Mouse (Mus musculus) CH12.LX (cell line): ENCODE measurements at regions not wholly inside any gene's neighbourhood (a gene's known extent, or its start where the extent isn't known, plus 50 kb on each side); places are given as distances from the start of the nearest gene placed in this dataset.

ENCODE experiments used
- DNase-seq: peaks from one replicate; pipeline ENCODE4 v3.0.0-alpha.2; 2013; ENCODE audit errors: extremely low read depth
- H3K27ac ChIP-seq: 2 replicates; pipeline ENCODE4 v1.5.1; 2012; ENCODE audit warnings: low read depth, mild to moderate bottlenecking, control low read depth, moderate library complexity; ENCODE audit not compliant: insufficient read depth
- H3K27me3 ChIP-seq: replicated peaks from 2 replicates; pipeline ENCODE3; 2012; ENCODE audit warnings: inconsistent platforms
- H3K36me3 ChIP-seq, 2 experiments: replicated peaks in 1 of 2; 2 replicates each; pipeline versions ENCODE3 to v1.6.1; 2012; ENCODE audit warnings: inconsistent platforms in 1 of 2, low read length in 1 of 2, mild to moderate bottlenecking in 1 of 2, mixed read lengths in 1 of 2, moderate library complexity in 1 of 2; ENCODE audit not compliant: control insufficient read depth in 1 of 2, insufficient read depth in 1 of 2
- H3K4me1 ChIP-seq, 2 experiments: 2 replicates each; pipeline ENCODE4 v1.6.1; 2012; ENCODE audit warnings: inconsistent platforms in 1 of 2, moderate library complexity in 1 of 2; ENCODE audit not compliant: insufficient read depth in 2 of 2, control insufficient read depth in 1 of 2
- H3K4me2 ChIP-seq: 2 replicates; pipeline ENCODE4 v1.6.1; 2012; ENCODE audit warnings: low read depth, mild to moderate bottlenecking, control low read depth; ENCODE audit not compliant: poor library complexity, insufficient read depth, severe bottlenecking
- H3K4me3 ChIP-seq, 3 experiments: fragments of 150-350 bp in 1 of 3; sonication (generic) in 1 of 3; replicated peaks in 1 of 3; 2 replicates each; pipeline versions ENCODE3 to v1.5.1; 2011 to 2012; ENCODE audit warnings: low read depth in 2 of 3, low read length in 2 of 3, mild to moderate bottlenecking in 2 of 3, moderate library complexity in 2 of 3, control low read depth in 1 of 3, improper control_type of control experiment in 1 of 3, inconsistent platforms in 1 of 3, mixed read lengths in 1 of 3; ENCODE audit not compliant: poor library complexity in 1 of 3
- H3K79me2 ChIP-seq: replicated peaks from 2 replicates; pipeline ENCODE4 v1.6.1; 2012; ENCODE audit warnings: mild to moderate bottlenecking, moderate library complexity; ENCODE audit not compliant: control insufficient read depth, poor library complexity, insufficient read depth, severe bottlenecking; ENCODE audit errors: extremely low read depth
- H3K9ac ChIP-seq: 2 replicates; pipeline ENCODE4 v1.6.1; 2012; ENCODE audit warnings: low read depth, mild to moderate bottlenecking, control low read depth, moderate library complexity; ENCODE audit not compliant: insufficient read depth
- H3K9me3 ChIP-seq: replicated peaks from 2 replicates; pipeline ENCODE3; 2012; ENCODE audit warnings: low read length, inconsistent platforms, mixed read lengths
- BHLHE40 ChIP-seq: IDR thresholded peaks from 2 replicates; pipeline ENCODE4 v1.6.1; 2011; ENCODE audit warnings: mild to moderate bottlenecking, low read depth, low read length, improper control_type of control experiment
- CHD2 ChIP-seq: IDR thresholded peaks from 2 replicates; pipeline ENCODE4 v1.6.1; 2011; ENCODE audit warnings: low read length, improper control_type of control experiment
- CTCF ChIP-seq, 2 experiments: IDR thresholded peaks in 1 of 2; conservative IDR thresholded peaks in 1 of 2; 2 replicates each; pipeline ENCODE4 v1.5.1; 2011 to 2012; ENCODE audit warnings: low read depth in 2 of 2, low read length in 2 of 2, improper control_type of control experiment in 1 of 2, inconsistent platforms in 1 of 2, mild to moderate bottlenecking in 1 of 2, moderate library complexity in 1 of 2
- EP300 ChIP-seq: IDR thresholded peaks from 2 replicates; pipeline ENCODE4 v1.6.1; 2011; ENCODE audit warnings: low read length, improper control_type of control experiment
- GABPA ChIP-seq: IDR thresholded peaks from 2 replicates; pipeline ENCODE4 v1.6.1; 2012; ENCODE audit warnings: low read depth, low read length, improper control_type of control experiment, inconsistent platforms; ENCODE audit not compliant: insufficient replicate concordance
- HCFC1 ChIP-seq: IDR thresholded peaks from 2 replicates; pipeline ENCODE4 v1.6.1; 2012; ENCODE audit warnings: low read depth, mild to moderate bottlenecking, inconsistent platforms, low read length, improper control_type of control experiment
- IRF4 ChIP-seq: IDR thresholded peaks from 2 replicates; pipeline ENCODE4 v1.6.1; 2014; ENCODE audit warnings: low read depth, mild to moderate bottlenecking, inconsistent platforms, low read length, improper control_type of control experiment
- JUN ChIP-seq: IDR thresholded peaks from 2 replicates; pipeline ENCODE4 v1.6.1; 2011; ENCODE audit warnings: low read depth, mild to moderate bottlenecking, low read length, improper control_type of control experiment, moderate library complexity; ENCODE audit not compliant: insufficient read depth
- MAFK ChIP-seq: IDR thresholded peaks from 2 replicates; pipeline ENCODE4 v1.6.1; 2011; ENCODE audit warnings: low read length, improper control_type of control experiment; ENCODE audit not compliant: insufficient replicate concordance
- MAX ChIP-seq: IDR thresholded peaks from 2 replicates; pipeline ENCODE4 v1.6.1; 2011; ENCODE audit warnings: low read length, improper control_type of control experiment
- MEF2A ChIP-seq: IDR thresholded peaks from 2 replicates; pipeline ENCODE4 v1.6.1; 2014; ENCODE audit warnings: low read depth, mild to moderate bottlenecking, inconsistent platforms, low read length, improper control_type of control experiment, borderline replicate concordance
- MXI1 ChIP-seq: IDR thresholded peaks from 2 replicates; pipeline ENCODE4 v1.6.1; 2011; ENCODE audit warnings: mild to moderate bottlenecking, low read depth, low read length, improper control_type of control experiment
- MYC ChIP-seq: IDR thresholded peaks from 2 replicates; pipeline ENCODE4 v1.6.1; 2011; ENCODE audit warnings: low read depth, mild to moderate bottlenecking, improper control_type of control experiment, low read length
- NRF1 ChIP-seq: IDR thresholded peaks from 2 replicates; pipeline ENCODE4 v1.6.1; 2014; ENCODE audit warnings: low read depth, mild to moderate bottlenecking, inconsistent platforms, low read length, improper control_type of control experiment, moderate library complexity
- PAX5 ChIP-seq: IDR thresholded peaks from 2 replicates; pipeline ENCODE4 v1.6.1; 2012; ENCODE audit warnings: low read length, inconsistent platforms, mixed read lengths
- POLR2AphosphoS2 ChIP-seq: IDR thresholded peaks from 2 replicates; pipeline ENCODE4 v1.6.1; 2011; ENCODE audit warnings: low read depth, low read length, improper control_type of control experiment
- RCOR1 ChIP-seq: conservative IDR thresholded peaks from 2 replicates; pipeline ENCODE4 v1.6.1; 2012; ENCODE audit warnings: low read depth, mild to moderate bottlenecking, inconsistent platforms, low read length, improper control_type of control experiment
- SIN3A ChIP-seq: IDR thresholded peaks from 2 replicates; pipeline ENCODE4 v1.6.1; 2012; ENCODE audit warnings: low read length, improper control_type of control experiment, inconsistent platforms
- SMC3 ChIP-seq: IDR thresholded peaks from 2 replicates; pipeline ENCODE4 v1.6.1; 2011; ENCODE audit warnings: low read depth, low read length, improper control_type of control experiment
- TCF12 ChIP-seq: IDR thresholded peaks from 2 replicates; pipeline ENCODE4 v1.6.1; 2014; ENCODE audit warnings: low read depth, mild to moderate bottlenecking, inconsistent platforms, low read length, improper control_type of control experiment
- USF1 ChIP-seq: IDR thresholded peaks from 2 replicates; pipeline ENCODE4 v1.6.1; 2014; ENCODE audit warnings: low read depth, mild to moderate bottlenecking, inconsistent platforms, low read length, improper control_type of control experiment
- ZNF384 ChIP-seq: IDR thresholded peaks from 2 replicates; pipeline ENCODE4 v1.6.1; 2012; ENCODE audit warnings: low read depth, low read length, improper control_type of control experiment, inconsistent platforms
- dilution Hi-C: fragments of 300-500 bp; cut with MboI; formaldehyde crosslinking; loops from 2 replicates; pipeline ENCODE4 v1.14.3; 2020; ENCODE audit warnings: low sequenced_read_pairs; ENCODE audit not compliant: extremely low pct_unique_long_range_greater_than_20kb, extremely low pct_ligation_motif_present
- in situ Hi-C: fragments of 300-500 bp; cut with MboI; formaldehyde crosslinking; loops from 3 replicates; pipeline ENCODE4 v1.14.3; 2019; ENCODE audit warnings: low sequenced_read_pairs, low pct_ligation_motif_present, low pct_unique_long_range_greater_than_20kb, mixed read lengths

DNA sequence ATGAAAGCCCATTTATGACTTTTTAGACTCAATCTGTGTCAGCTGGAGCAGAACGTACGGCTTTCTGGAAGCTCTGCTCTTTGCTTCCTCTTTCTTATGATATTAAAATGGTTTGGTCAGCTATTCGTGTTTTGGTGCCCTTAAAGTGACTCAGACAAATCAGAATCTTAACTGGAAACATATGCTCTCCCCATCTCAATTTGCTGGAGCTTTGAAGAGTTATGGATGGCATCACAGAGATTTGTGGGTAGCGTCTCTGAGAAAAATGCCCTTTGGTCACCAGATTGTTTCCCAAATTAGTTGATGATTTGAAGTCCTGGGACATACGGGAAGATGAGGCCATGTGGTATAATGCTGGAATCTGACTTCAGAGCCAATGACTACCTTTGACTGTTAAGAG, 394.0 kb downstream of the Ttll7 start:
- no peak overlapping the region for H3K27ac ChIP-seq

GRCm38 (mm10) chr3:147249466-147249865, 397.3 kb downstream of the Ttll7 start:
- dilution Hi-C loops = no loop called here
- TF ChIP-seq NRF1 (no peak), HCFC1 (no peak), RCOR1 (no peak), IRF4 (no peak), SMC3 (no peak), SIN3A (no peak), GABPA (no peak), CTCF (conservative IDR thresholded peaks at IDR 0.05 in 1 of 2, IDR thresholded peaks at IDR 0.05 in 1 of 2; ENCODE audit: low read depth in 2 of 2, low read length in 2 of 2) (no peak), BHLHE40 (no peak), MXI1 (no peak), MYC (no peak), PAX5 (no peak), POLR2AphosphoS2 (no peak), JUN (no peak), TCF12 (no peak), ZNF384 (no peak), USF1 (no peak)
- H3K79me2 ChIP-seq = no peaks in the 10 kb centered on the region
- in situ Hi-C loops = no loop called here
- H3K4me1 ChIP-seq = peaks cover 0 to 9% of the 10 kb centered on the region in 2 experiments; a peak in 2 of 4 replicates
- no peak overlapping the region for H3K9ac ChIP-seq
- no peak overlapping the region for H3K4me3 ChIP-seq
- no peaks in the 10 kb centered on the region for H3K36me3 ChIP-seq
- no peaks in the 10 kb centered on the region for H3K27me3 ChIP-seq
- H3K4me2 ChIP-seq = no peak overlapping the region
- no peak overlapping the region for H3K27ac ChIP-seq
- DNase-seq = no peak
- no peaks in the 10 kb centered on the region for H3K9me3 ChIP-seq

More for the DNA sequence above, 394.0 kb downstream of the Ttll7 start:
- Histone ChIP-seq H3K4me1 (peaks cover 0 to 8% of the 10 kb centered on the region in 2 experiments; a peak in 2 of 4 replicates), H3K4me3 (no peak overlapping the region), H3K9ac (no peak overlapping the region), H3K9me3 (no peaks in the 10 kb centered on the region), H3K36me3 (no peaks in the 10 kb centered on the region), H3K4me2 (no peak overlapping the region), H3K27me3 (no peaks in the 10 kb centered on the region), H3K79me2 (no peaks in the 10 kb centered on the region)
- no peak for DNase-seq
- TF ChIP-seq CHD2 (no peak), POLR2AphosphoS2 (no peak), CTCF (conservative IDR thresholded peaks at IDR 0.05 in 1 of 2, IDR thresholded peaks at IDR 0.05 in 1 of 2; ENCODE audit: low read depth in 2 of 2, low read length in 2 of 2) (no peak), MAX (no peak), HCFC1 (no peak), MEF2A (no peak), NRF1 (no peak), EP300 (no peak), PAX5 (no peak), GABPA (no peak), MAFK (no peak)
- in situ Hi-C loops (no loop called here), dilution Hi-C loops (no loop called here)
